Mouse (Mus musculus): ENCODE measurements around the gene Scn8a. TPM values are rescaled to one million over a fixed set of nuclear protein-coding genes. Genes with fewer than 3 reads are reported as not detected.

Scn8a gene
- polyA plus RNA-seq, 1 experiment = 0.09 TPM

DNA sequence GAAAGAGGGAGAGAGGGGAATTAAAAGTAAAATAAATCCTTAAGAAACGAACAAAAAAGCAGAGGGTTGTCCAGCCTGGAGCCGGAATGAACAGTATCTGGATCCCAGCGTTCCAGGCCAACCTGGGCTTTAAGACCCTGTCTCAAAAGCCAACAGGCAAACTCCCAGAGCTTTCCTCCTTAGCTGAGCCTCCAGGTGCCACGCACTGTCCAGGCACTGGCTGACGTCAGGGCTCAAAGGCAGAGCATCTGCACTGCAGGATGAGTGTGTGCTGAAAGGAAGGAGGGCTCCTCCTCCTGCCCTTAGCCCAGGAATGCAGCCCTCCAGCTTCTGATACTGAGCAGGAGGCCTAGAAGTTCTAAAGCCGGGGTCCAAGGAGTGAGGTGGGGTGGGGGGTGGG is 224.3 kb downstream of the Scn8a start:
- no peak overlapping the region for H3K27ac ChIP-seq (ENCODE audit: insufficient read depth, low read length)
- no peak overlapping the region for H3K4me3 ChIP-seq (ENCODE audit: insufficient read depth, low read length)
- TF ChIP-seq CTCF (IDR thresholded peaks at IDR 0.05; ENCODE audit: borderline replicate concordance, insufficient read depth, low read length) = no peak
- TF ChIP-seq POLR2A (IDR thresholded peaks at IDR 0.05; ENCODE audit: low read depth, low read length) = no peak
- 0 out of 2 replicates have a peak, but pooled peaks cover 2% of the 10 kb centered on the region for H3K4me1 ChIP-seq (ENCODE audit: control insufficient read depth, insufficient read depth, low read length)

DNA sequence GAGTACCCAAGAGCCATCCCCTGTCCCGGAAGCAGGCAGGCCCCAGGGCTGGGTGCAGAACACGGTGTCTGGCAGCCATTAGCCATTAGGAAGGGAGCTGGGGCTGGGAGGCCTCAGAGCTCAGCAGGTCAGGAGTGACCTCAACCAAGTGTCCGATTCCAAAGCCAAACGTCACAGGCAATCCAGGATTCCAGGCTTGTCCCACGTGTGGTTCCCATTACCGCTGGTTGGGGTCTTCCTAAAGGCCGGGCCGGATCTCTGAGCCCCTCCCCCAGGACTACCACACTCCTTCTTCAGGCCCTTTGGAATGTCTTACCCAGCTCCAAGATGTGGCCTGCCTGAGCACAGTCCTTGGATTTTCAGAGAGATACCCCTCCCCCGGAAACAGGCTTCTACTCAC is 225.3 kb downstream of the Scn8a start:
- Histone ChIP-seq H3K4me1 (ENCODE audit: control insufficient read depth, insufficient read depth, low read length) (0 out of 2 replicates have a peak, but pooled peaks cover 2% of the 10 kb centered on the region), H3K4me3 (ENCODE audit: insufficient read depth, low read length) (no peak overlapping the region), H3K27ac (ENCODE audit: insufficient read depth, low read length) (no peak overlapping the region)
- no peak for TF ChIP-seq CTCF (IDR thresholded peaks at IDR 0.05; ENCODE audit: borderline replicate concordance, insufficient read depth, low read length)
- TF ChIP-seq POLR2A (IDR thresholded peaks at IDR 0.05; ENCODE audit: low read depth, low read length) = no peak

DNA sequence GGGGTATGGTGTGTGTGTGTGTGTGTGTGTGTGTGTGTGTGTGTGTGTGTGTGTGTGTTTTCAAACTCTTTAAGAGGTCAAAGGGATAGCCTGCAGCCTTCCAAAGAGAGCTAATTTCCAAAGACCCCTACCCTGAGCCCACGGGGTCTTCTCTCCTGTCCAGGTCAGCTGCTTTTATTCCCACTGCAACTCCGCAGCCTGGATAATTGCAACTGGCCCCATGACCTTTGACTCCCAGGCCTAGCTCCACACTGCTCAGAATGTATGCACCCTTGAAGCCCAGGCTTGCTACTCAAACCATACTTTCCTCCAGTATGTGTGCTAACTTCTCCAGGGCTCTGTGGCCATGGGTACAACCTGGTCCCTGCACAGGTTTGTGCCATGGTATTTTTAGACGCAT is 225.7 kb downstream of the Scn8a start:
- TF ChIP-seq CTCF (IDR thresholded peaks at IDR 0.05; ENCODE audit: borderline replicate concordance, insufficient read depth, low read length) (no peak), POLR2A (IDR thresholded peaks at IDR 0.05; ENCODE audit: low read depth, low read length) (no peak)
- Histone ChIP-seq H3K27ac (ENCODE audit: insufficient read depth, low read length) (no peak overlapping the region), H3K4me1 (ENCODE audit: control insufficient read depth, insufficient read depth, low read length) (0 out of 2 replicates have a peak, but pooled peaks cover 2% of the 10 kb centered on the region), H3K4me3 (ENCODE audit: insufficient read depth, low read length) (no peak overlapping the region)

Other genes starting within 250 kb of the Scn8a start
- gene Smagp, start 232.9 kb upstream of the Scn8a start, polyA plus RNA-seq (2011; ENCODE audit: insufficient read length, low read depth, missing spikeins) = not detected in 2 replicates
- 1.2 TPM in 1 of 2 replicates, not detected in the other for gene Bin2, start 200.3 kb upstream of the Scn8a start, polyA plus RNA-seq (2011; ENCODE audit: insufficient read length, low read depth, missing spikeins)
- 2.4 and 3.4 TPM in 2 replicates for gene Cela1, start 181.9 kb upstream of the Scn8a start, polyA plus RNA-seq (2011; ENCODE audit: insufficient read length, low read depth, missing spikeins)
- not detected in 2 replicates for gene Galnt6, start 140.5 kb upstream of the Scn8a start, polyA plus RNA-seq (2011; ENCODE audit: insufficient read length, low read depth, missing spikeins)
- 1.2 and 2.9 TPM in 2 replicates for gene Slc4a8, start 108.1 kb upstream of the Scn8a start, polyA plus RNA-seq (2011; ENCODE audit: insufficient read length, low read depth, missing spikeins)
- not detected in 2 replicates for gene Gm47841, start 177.5 kb downstream of the Scn8a start, polyA plus RNA-seq (2011; ENCODE audit: insufficient read length, low read depth, missing spikeins)
- gene Fignl2, start 208.7 kb downstream of the Scn8a start, polyA plus RNA-seq (2011; ENCODE audit: insufficient read length, low read depth, missing spikeins) = 1.3 and 1.4 TPM in 2 replicates
- not detected in 2 replicates for gene Ankrd33, start 245.9 kb downstream of the Scn8a start, polyA plus RNA-seq (2011; ENCODE audit: insufficient read length, low read depth, missing spikeins)